Mouse (Mus musculus) cortical plate, adult 2 months (tissue): ENCODE data around the gene Fam184b.

Experiments used
- CTCF ChIP-seq: fragments of 200-500 bp; IDR thresholded peaks from 2 replicates; pipeline ENCODE4 v1.5.1; 2011; ENCODE audit warnings: mild to moderate bottlenecking, control low read depth, low read length; ENCODE audit not compliant: insufficient read depth; ENCODE audit errors: extremely low read depth
- POLR2A ChIP-seq: fragments of 200-500 bp; IDR thresholded peaks from 2 replicates; pipeline ENCODE4 v1.6.1; 2011; ENCODE audit warnings: mild to moderate bottlenecking, low read length, control low read depth; ENCODE audit not compliant: insufficient read depth; ENCODE audit errors: extremely low read depth

GRCm38 (mm10) chr5:45565829-45566228 lies 73.6 kb downstream of the Fam184b start:
- TF ChIP-seq CTCF (no peak), POLR2A (no peak)
